Mouse (Mus musculus): ENCODE data around the gene Siah1b.

GRCm38 (mm10) chrX:164095838-164096237, 19.5 kb upstream of the Siah1b start:
- TF ChIP-seq CTCF (IDR thresholded peaks at IDR 0.05) (no peak), EP300 (IDR thresholded peaks at IDR 0.05) (no peak)

All from lung, postnatal 0 days (tissue).